Mouse (Mus musculus): ENCODE measurements around the gene Olfr648. TPM values are rescaled to one million over a fixed set of nuclear protein-coding genes. Genes with fewer than 3 reads are reported as not detected.

The Olfr648 gene
- not detected in 2 replicates for total RNA-seq (2017)

- no peak for ATAC-seq (replicated peaks; ENCODE audit: low read depth, poor library complexity, severe bottlenecking)
Observed at GRCm38 (mm10) chr7:104183292-104183691, at the start of gene Olfr648. Gene Olfr648, minus strand, starts transcription at chr7:104183392.

DNA sequence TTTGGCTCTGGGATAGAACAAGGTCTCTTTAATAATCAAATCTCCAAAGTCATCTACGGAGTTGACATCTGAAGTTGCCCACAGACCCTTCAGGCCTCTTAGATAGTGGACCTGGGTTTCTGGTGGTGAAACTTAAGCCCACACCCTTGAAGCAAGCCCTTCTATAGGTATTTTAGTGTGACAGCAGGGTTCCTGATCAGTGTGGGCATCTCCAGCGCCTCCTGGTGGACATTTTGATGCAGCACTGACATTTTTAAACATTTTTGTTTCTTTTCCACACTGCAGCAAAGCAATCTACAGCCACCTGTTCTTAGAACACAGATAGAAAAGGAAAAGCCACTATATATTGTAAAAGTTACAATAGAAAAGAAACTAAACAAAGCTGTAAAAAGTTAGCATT is 48.0 kb upstream of the Olfr648 start:
- ATAC-seq (replicated peaks; ENCODE audit: low read depth, poor library complexity, severe bottlenecking): peak; percentile 94

- ATAC-seq (replicated peaks; ENCODE audit: low read depth, poor library complexity, severe bottlenecking): peak; percentile 81
Observed at GRCm38 (mm10) chr7:104218701-104219569, 35.7 kb upstream of the Olfr648 start, which contains the start of gene Trim6. Gene Trim6, plus strand, starts transcription at chr7:104218793.

GRCm38 (mm10) chr7:104217881-104218280 is 34.7 kb upstream of the Olfr648 start:
- peak; percentile 23 for ATAC-seq (replicated peaks; ENCODE audit: low read depth, poor library complexity, severe bottlenecking)

DNA sequence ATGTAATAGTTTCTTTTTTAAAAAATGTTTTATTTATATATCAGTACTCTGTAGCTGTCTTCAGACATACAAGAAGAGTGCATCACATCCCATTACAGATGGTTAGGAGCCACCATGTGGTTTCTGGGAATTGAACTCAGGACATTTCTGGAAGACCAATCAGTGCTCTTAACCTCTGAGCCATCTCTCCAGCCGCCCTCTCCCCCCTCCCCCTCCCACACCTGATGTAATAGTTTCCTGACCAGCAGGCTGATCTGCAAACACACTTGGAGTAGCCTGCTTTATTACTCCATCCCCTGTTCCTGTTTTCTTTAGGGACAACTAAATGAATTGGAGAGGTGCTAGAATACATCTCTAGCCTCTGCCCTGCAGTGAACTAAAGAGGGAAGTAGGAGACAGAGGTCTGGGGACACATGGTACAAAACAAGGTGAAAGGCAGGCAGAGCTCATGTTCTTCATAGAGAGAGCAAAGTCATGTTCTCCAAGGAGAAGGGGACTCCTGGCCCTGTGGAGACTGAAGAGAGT is 32.9 kb upstream of the Olfr648 start:
- peak; percentile 48 for ATAC-seq (replicated peaks; ENCODE audit: low read depth, poor library complexity, severe bottlenecking)

- peak; percentile 100 for ATAC-seq (replicated peaks; ENCODE audit: low read depth, poor library complexity, severe bottlenecking)
Observed at GRCm38 (mm10) chr7:104206197-104206596, 23.0 kb upstream of the Olfr648 start.

- peak; percentile 99 for ATAC-seq (replicated peaks; ENCODE audit: low read depth, poor library complexity, severe bottlenecking)
Observed at GRCm38 (mm10) chr7:104199822-104200221, 16.6 kb upstream of the Olfr648 start.

DNA sequence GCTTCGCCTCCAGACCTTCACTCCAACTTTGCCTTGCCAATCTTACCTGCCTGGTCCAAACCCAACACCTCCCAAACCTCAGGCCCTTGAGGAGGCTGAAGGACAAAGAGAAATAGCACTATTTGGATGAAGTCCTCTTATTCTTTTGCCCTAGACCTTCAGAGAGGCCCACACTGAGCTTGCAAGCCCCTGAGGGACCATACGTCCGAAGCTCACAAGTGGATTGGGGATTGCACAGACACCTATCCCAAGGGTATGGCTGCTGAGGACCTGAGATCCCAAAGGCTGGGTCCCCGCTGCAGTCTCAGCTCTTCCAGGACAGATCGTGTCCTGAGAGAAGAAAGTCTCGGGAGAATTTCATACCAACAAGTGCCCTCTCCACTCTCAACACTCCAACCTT is 12.7 kb upstream of the Olfr648 start, which contains the start of gene Olfr649:
Gene Olfr649, minus strand, starts transcription at position 101 of the 400 bp plus-strand sequence.
- ATAC-seq (replicated peaks; ENCODE audit: low read depth, poor library complexity, severe bottlenecking): no peak

- ATAC-seq (replicated peaks; ENCODE audit: low read depth, poor library complexity, severe bottlenecking): peak; percentile 83
Observed at GRCm38 (mm10) chr7:104191275-104191674, 8.1 kb upstream of the Olfr648 start.

DNA sequence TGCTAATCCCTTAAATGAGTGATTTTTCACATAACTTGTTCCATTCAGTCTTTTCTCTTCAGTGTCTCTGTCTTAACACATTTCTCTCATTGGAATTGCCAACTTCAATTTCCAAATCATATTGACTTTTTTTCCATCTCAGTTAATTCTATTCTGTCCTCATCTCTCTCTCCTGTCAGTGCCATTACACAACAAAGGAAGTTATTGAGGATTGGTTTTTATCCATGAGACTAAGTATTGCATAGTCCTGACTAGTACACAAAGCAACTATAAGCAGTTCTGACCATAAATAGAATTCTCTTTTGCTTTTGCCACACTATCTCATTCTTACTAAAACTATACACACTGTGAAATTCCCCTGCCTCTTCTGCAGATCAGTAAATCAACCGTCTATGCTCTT is 4.1 kb downstream of the Olfr648 start:
- no peak for ATAC-seq (replicated peaks; ENCODE audit: low read depth, poor library complexity, severe bottlenecking)

GRCm38 (mm10) chr7:104178422-104179054 is 4.7 kb downstream of the Olfr648 start:
- ATAC-seq (replicated peaks; ENCODE audit: low read depth, poor library complexity, severe bottlenecking): no peak

DNA sequence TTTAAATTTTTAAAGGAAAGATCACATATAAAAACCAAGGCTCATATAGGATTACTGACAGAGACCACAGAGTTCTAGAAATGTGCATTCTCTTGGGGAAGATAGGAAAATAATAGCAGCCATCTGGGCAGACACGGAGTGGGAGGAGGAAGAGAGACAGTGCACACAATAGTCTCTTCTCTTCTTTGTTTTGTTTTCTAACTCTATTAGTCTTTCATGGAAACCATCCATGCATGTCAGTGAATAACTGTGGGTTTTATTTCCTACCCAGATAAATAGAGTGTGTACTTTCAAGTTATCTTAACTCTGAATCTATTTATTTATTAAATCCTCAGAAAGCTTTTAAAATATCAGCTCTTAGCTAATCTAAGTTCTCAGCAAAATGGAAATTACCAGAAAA is 8.1 kb downstream of the Olfr648 start:
- no peak for ATAC-seq (replicated peaks; ENCODE audit: low read depth, poor library complexity, severe bottlenecking)

DNA sequence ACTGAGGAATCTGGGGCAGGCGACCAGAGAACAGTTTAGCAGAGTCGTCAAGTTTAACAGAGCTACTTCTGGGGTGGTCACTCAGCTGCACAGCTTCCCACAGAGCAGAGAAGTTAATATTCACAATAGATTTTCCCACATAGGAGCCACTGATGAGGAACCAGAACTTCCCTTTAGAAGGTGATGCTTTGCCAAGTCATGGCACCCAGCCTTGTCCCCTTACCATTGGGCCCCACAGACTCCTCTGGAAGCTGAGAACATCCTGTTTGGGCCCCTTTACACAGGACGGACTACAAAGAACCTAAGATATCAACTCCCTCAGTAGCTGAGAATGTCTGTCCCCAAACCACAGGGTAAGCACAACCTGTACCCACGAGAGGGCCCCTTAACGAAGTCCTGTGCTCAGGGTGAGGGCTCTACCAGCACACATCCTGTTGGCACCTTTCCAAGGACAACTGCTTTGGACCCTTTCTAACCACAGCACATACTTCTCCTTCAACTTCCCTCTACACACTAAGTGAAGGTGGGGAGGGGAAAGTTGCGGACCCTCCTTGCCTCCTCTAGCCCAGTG is 13.5 kb downstream of the Olfr648 start:
- peak; percentile 85 for ATAC-seq (replicated peaks; ENCODE audit: low read depth, poor library complexity, severe bottlenecking)

DNA sequence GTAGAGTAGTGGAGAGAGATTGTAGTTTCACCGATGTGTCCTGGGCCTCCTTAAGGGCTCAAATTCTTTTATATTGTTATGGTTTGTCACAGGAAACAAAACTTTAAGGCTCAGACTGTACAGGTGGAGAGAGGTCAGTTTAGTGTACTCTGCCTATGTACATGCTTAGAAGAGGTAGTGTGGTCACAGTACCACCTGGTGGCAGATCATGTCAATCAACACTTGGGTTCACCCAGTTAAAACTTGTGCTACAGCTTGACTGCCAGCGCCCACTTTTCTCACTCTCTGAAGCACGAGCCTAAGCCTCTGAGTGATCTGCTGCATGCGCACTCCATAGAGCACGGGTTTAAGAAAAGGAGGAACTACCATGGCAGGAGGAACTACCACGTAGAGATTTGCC is 16.1 kb downstream of the Olfr648 start:
- peak; percentile 30 for ATAC-seq (replicated peaks; ENCODE audit: low read depth, poor library complexity, severe bottlenecking)

DNA sequence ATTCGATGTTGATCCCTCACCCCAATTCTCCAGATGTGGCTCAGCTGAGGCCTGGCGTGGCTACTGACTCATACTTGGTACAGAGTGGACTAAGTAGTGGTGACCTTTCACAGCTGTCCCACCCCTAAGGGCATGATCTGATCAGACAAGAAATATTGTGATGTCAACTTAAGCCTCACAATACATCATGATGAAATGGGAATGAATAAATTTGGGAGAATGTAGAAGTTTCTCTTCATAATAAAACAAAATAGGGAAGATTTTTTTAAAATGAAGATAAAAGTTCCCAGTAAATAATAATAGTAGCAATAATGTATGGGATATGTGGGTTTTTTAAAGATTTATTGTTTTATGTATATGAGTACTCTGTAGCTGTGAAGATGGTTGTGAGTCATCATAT is 32.7 kb downstream of the Olfr648 start, which contains the start of gene Ubqlnl:
Gene Ubqlnl, minus strand, starts transcription at position 101 of the 400 bp plus-strand sequence.
- no peak for ATAC-seq (replicated peaks; ENCODE audit: low read depth, poor library complexity, severe bottlenecking)

- no peak for ATAC-seq (replicated peaks; ENCODE audit: low read depth, poor library complexity, severe bottlenecking)
Observed at GRCm38 (mm10) chr7:104143179-104143578, 40.0 kb downstream of the Olfr648 start, which contains the start of gene Ubqln3. Gene Ubqln3, minus strand, starts transcription at chr7:104143279.

- no peak for ATAC-seq (replicated peaks; ENCODE audit: low read depth, poor library complexity, severe bottlenecking)
Observed at GRCm38 (mm10) chr7:104137305-104137704, 45.9 kb downstream of the Olfr648 start, which contains the start of gene Olfr643. Gene Olfr643, minus strand, starts transcription at chr7:104137405.

GRCm38 (mm10) chr7:104129726-104130125 is 53.5 kb downstream of the Olfr648 start, which contains the start of gene Ubqln5:
Gene Ubqln5, minus strand, starts transcription at chr7:104129826.
- ATAC-seq (replicated peaks; ENCODE audit: low read depth, poor library complexity, severe bottlenecking): no peak
